12 mouse cellular contexts compared by ENCODE assay signal in genomic region chr11:52534586-52534985, GRCm38 (mm10).
DNase-seq lines count a peak whose midpoint lies in the region; ATAC-seq lines count a peak whose summit lies in the region.
"Had no signal": no experiment of that assay in that cellular context is flagged by ENCODE, and none has a peak within 500 bp of the region (broad histone marks: within the 10 kb centered on the region; RNA-seq: fewer than 3 reads in every experiment).

No protein-coding gene starts in this region.

- no peaks in the 10 kb centered on the region for H3K9me3 ChIP-seq in lung, embryonic 15.5 days

- no peaks in the 10 kb centered on the region for H3K27me3 ChIP-seq in lung, embryonic 15.5 days

- no peak overlapping the region for H3K9ac ChIP-seq in lung, embryonic 15.5 days

- H3K36me3 ChIP-seq in lung, embryonic 15.5 days: no peaks in the 10 kb centered on the region

- WGBS in lung, embryonic 15.5 days: 23% methylated on average over 13 of the region's 13 CpGs

- peaks cover 20% of the 10 kb centered on the region for H3K4me1 ChIP-seq in lung, embryonic 15.5 days

- ATAC-seq in lung, embryonic 15.5 days (ENCODE audit: borderline replicate concordance, extremely low read depth, low FRiP score, low TSS enrichment): no peak
- ATAC-seq: intestine, postnatal 0 days had no signal

- H3K4me2 ChIP-seq in lung, embryonic 15.5 days: peak overlapping the region; percentile 23; the same call in 1 of the 2 replicates
- H3K4me2 ChIP-seq: heart, embryonic 11.5 days had no signal

- H3K4me3 ChIP-seq in lung, embryonic 15.5 days: no peak overlapping the region

- H3K27ac ChIP-seq in lung, embryonic 15.5 days: 0 out of 2 replicates have a peak overlapping the region, but pooled peaks have one; percentile 22
- H3K27ac ChIP-seq: macrophage had no signal

- DNase-seq in gastrocnemius, postnatal 10 days: peak; percentile 10
- no peak for DNase-seq in gastrocnemius, postnatal 4 days (ENCODE audit: low spot score in 2 of 2)
- DNase-seq in lung, adult 18-20 months: no peak
- DNase-seq in adrenal gland, postnatal 14 days: peak; percentile 56
- DNase-seq in right cerebral cortex, postnatal 14 days: peak; percentile 40
- DNase-seq in urinary bladder, postnatal 10 days (ENCODE audit: low spot score): no peak
- DNase-seq: cerebellum, adult 11-12 months; thymus, postnatal 25 days had no signal

Comparison
In these comparisons a context has a peak if more than half of its experiments do, and no peak if none do; other contexts are left out.
1. DNase-seq: peak in gastrocnemius, postnatal 10 days (single experiment), adrenal gland, postnatal 14 days (single experiment) and right cerebral cortex, postnatal 14 days (single experiment); none in gastrocnemius, postnatal 4 days (0 of 2), lung, adult 18-20 months (0 of 2) and urinary bladder, postnatal 10 days (single experiment).